In the genomic region with DNA sequence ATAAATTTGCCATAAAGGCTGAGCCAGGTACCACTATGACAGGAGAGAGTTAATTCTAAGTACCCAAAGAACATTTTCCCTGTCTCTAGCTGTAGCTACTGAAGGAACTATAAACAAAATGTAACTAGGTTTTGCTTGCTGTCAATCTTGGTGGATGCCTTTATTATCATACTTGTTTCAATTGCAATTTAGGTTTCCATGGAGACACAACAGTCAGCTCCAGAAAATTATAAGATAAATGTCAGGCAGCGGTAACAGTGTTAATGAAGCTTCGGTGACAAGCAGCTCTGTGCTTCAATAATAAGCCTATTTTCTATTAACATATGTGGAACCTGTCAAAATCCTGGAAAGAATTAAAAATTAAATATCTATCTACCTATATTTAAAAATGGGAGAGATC, we compare ENCODE assay signal across 27 mouse cellular contexts.
"Had no signal": no experiment of that assay in that cellular context is flagged by ENCODE, and none has a peak within 500 bp of the region (broad histone marks: within the 10 kb centered on the region; RNA-seq: fewer than 3 reads in every experiment).

No protein-coding gene starts in this region.

- H3K27me3 ChIP-seq: heart, embryonic 13.5 days; heart, embryonic 15.5 days; hindbrain, embryonic 13.5 days; hindbrain, embryonic 15.5 days; kidney, embryonic 15.5 days; limb, embryonic 13.5 days; limb, embryonic 15.5 days; liver, embryonic 12.5 days had no signal

- H3K9ac ChIP-seq: heart, embryonic 13.5 days; heart, embryonic 15.5 days; hindbrain, embryonic 13.5 days; hindbrain, embryonic 15.5 days; kidney, embryonic 15.5 days; limb, embryonic 13.5 days; limb, embryonic 15.5 days; liver, embryonic 12.5 days; liver, embryonic 14.5 days had no signal

- H3K4me2 ChIP-seq: heart, embryonic 13.5 days; heart, embryonic 15.5 days; hindbrain, embryonic 13.5 days; hindbrain, embryonic 15.5 days; kidney, embryonic 15.5 days; limb, embryonic 13.5 days; limb, embryonic 15.5 days; liver, embryonic 12.5 days had no signal

- H3K27ac ChIP-seq: gastrocnemius, adult 2 months; heart, embryonic 10.5 days; heart, embryonic 13.5 days; heart, embryonic 15.5 days; hindbrain, embryonic 13.5 days; hindbrain, embryonic 15.5 days; hindbrain, postnatal 0 days; kidney, embryonic 15.5 days; kidney, postnatal 0 days; limb, embryonic 13.5 days; limb, embryonic 15.5 days; liver, embryonic 12.5 days; liver, embryonic 14.5 days had no signal

- H3K36me3 ChIP-seq: heart, embryonic 10.5 days; heart, embryonic 13.5 days; heart, embryonic 15.5 days; hindbrain, embryonic 13.5 days; hindbrain, embryonic 15.5 days; kidney, embryonic 15.5 days; limb, embryonic 13.5 days; limb, embryonic 15.5 days; liver, embryonic 12.5 days had no signal

- DNase-seq: gastrocnemius, adult 2 months; gastrocnemius, postnatal 10 days; gastrocnemius, postnatal 25 days; heart, adult 18-20 months; heart, postnatal 14 days; heart, postnatal 36 days; kidney, adult 11 months; kidney, adult 2 months; kidney, adult 9 months; kidney, postnatal 14 days; kidney, postnatal 36 days; layer of hippocampus, adult 9-11 months; layer of hippocampus, postnatal 36 days; left cerebral cortex, postnatal 4 days had no signal

- H3K9me3 ChIP-seq: heart, embryonic 10.5 days; heart, embryonic 13.5 days; heart, embryonic 15.5 days; hindbrain, embryonic 13.5 days; hindbrain, embryonic 15.5 days; kidney, embryonic 15.5 days; limb, embryonic 13.5 days; limb, embryonic 15.5 days; liver, embryonic 12.5 days had no signal

- H3K4me3 ChIP-seq: gastrocnemius, adult 2 months; heart, embryonic 10.5 days; heart, embryonic 13.5 days; heart, embryonic 15.5 days; hindbrain, embryonic 13.5 days; hindbrain, embryonic 15.5 days; kidney, embryonic 15.5 days; limb, embryonic 13.5 days; limb, embryonic 15.5 days; liver, embryonic 12.5 days had no signal

- H3K4me1 ChIP-seq: kidney, embryonic 15.5 days; limb, embryonic 13.5 days; limb, embryonic 15.5 days had no signal

- ATAC-seq: hindbrain, postnatal 0 days; intestine, embryonic 16.5 days; liver, embryonic 12.5 days had no signal
